In genomic region chr5:110448436-110449134, GRCm38 (mm10) we compare ENCODE assay signal across 8 mouse cellular contexts. TPM values are rescaled to one million over a fixed set of nuclear protein-coding genes. Genes with fewer than 3 reads are reported as not detected.
DNase-seq lines count a peak whose midpoint lies in the region; ATAC-seq and TF ChIP-seq lines count a peak whose summit lies in the region.

Gene Fbrsl1, minus strand, starts transcription at chr5:110448503.

- peak; percentile 92 to 94 for DNase-seq in gastrocnemius, adult 8-10 months (ENCODE audit: low spot score in 2 of 2)
- peak; percentile 88 for DNase-seq in hindlimb bud, embryonic 11.5 days (ENCODE audit: extremely low spot score, low read depth, low spot score)
- peak; percentile 81 to 93 for DNase-seq in left cerebral cortex, adult 8-10 months (ENCODE audit: low spot score in 2 of 2)
- DNase-seq in right cerebral cortex, postnatal 10 days (ENCODE audit: low spot score in 2 of 2), result peak; percentile 95 to 96
- DNase-seq in urinary bladder, postnatal 25 days (ENCODE audit: low spot score), result peak; percentile 92

- peak; percentile 88 for TF ChIP-seq POLR2A in cortical plate, adult 2 months (IDR thresholded peaks at IDR 0.05; ENCODE audit: extremely low read depth, insufficient read depth, low read length)

- no peaks in the 10 kb centered on the region for H3K27me3 ChIP-seq in megakaryocyte, embryonic 14.5 days (replicated peaks)

- TF ChIP-seq CTCF in cortical plate, adult 2 months (IDR thresholded peaks at IDR 0.05; ENCODE audit: extremely low read depth, insufficient read depth, low read length), result no peak

- H3K9me3 ChIP-seq in megakaryocyte, embryonic 14.5 days, result no peaks in the 10 kb centered on the region

- H3K4me1 ChIP-seq in cortical plate, adult 2 months (ENCODE audit: control insufficient read depth, insufficient read depth, low read length), result peaks cover 14% of the 10 kb centered on the region
- peaks cover 47% of the 10 kb centered on the region for H3K4me1 ChIP-seq in megakaryocyte, embryonic 14.5 days

- H3K36me3 ChIP-seq in megakaryocyte, embryonic 14.5 days (replicated peaks; ENCODE audit: low read length), result peaks cover 8% of the 10 kb centered on the region

- peak; percentile 74 for ATAC-seq in activated CD4-positive, CD25-positive, alpha-beta regulatory T cell, adult 4 months

- peak within 1 kb of the TSS; percentile 41 for H3K4me3 ChIP-seq in cortical plate, adult 2 months (ENCODE audit: insufficient read depth, low read length)
- peak within 1 kb of the TSS; percentile 99 for H3K4me3 ChIP-seq in megakaryocyte, embryonic 14.5 days (replicated peaks)

- no peak within 1 kb of the TSS for H3K27ac ChIP-seq in cortical plate, adult 2 months (ENCODE audit: insufficient read depth, low read length)

RNA-seq across cellular contexts. Expression of gene Fbrsl1, which starts in this region (rescaled TPM):
- polyA plus RNA-seq in activated CD4-positive, CD25-positive, alpha-beta regulatory T cell, adult 4 months (2017; shearing (Covaris generic)), result 1 to 10 TPM; 5.1 to 5.8 TPM
- 42.9 and 44.5 TPM in 2 replicates for polyA plus RNA-seq in cortical plate, adult 2 months (2012; rRNA removed)
- 10 to 100 TPM; 27.3 to 40.0 (median 33.9) TPM for total RNA-seq in gastrocnemius, adult 8-10 months (2022)
- total RNA-seq in left cerebral cortex, adult 8-10 months (2022), result 10 to 100 TPM; 60.3 to 72.8 (median 66.9) TPM
- polyA plus RNA-seq in megakaryocyte, embryonic 14.5 days (2012; ENCODE audit: insufficient read depth, low replicate concordance), result 66.5 and 136 TPM in 2 replicates
